Mouse (Mus musculus): ENCODE results near the gene Nfix. TPM values are rescaled to one million over a fixed set of nuclear protein-coding genes. Genes with fewer than 3 reads are reported as not detected.

Nfix gene
- total RNA-seq, 1 experiment, result 0.89 TPM

GRCm38 (mm10) chr8:84757501-84757900 is 42.6 kb downstream of the Nfix start:
- H3K9ac ChIP-seq (ENCODE audit: insufficient read depth, low read depth, low read length, poor library complexity, severe bottlenecking), result no peak overlapping the region
- DNase-seq (ENCODE audit: low read depth, low spot score), result no peak
- TF ChIP-seq ZC3H11A (IDR thresholded peaks at IDR 0.05; ENCODE audit: borderline replicate concordance, low read depth, low read length) (no peak), CHD2 (IDR thresholded peaks at IDR 0.05; ENCODE audit: low read depth, low read length) (no peak), MAFK (IDR thresholded peaks at IDR 0.05; ENCODE audit: insufficient read depth, low read depth, low read length) (no peak), ZNF384 (IDR thresholded peaks at IDR 0.05; ENCODE audit: low read depth, low read length) (no peak), HCFC1 (IDR thresholded peaks at IDR 0.05; ENCODE audit: borderline replicate concordance, insufficient read depth, low read length) (no peak)
- in situ Hi-C loops (cut with MboI; ENCODE audit: low sequenced_read_pairs in 2 of 2, unreplicated experiment in 2 of 2), result no loop called here
- no peaks in the 10 kb centered on the region for H3K9me3 ChIP-seq (ENCODE audit: control insufficient read depth, insufficient read depth, low read depth, low read length)
- H3K27ac ChIP-seq (ENCODE audit: insufficient read depth, low read depth, low read length, poor library complexity, severe bottlenecking), result no peak overlapping the region
- H3K4me1 ChIP-seq (ENCODE audit: control insufficient read depth in 2 of 2, insufficient read depth in 2 of 2, low read length in 2 of 2, poor library complexity in 1 of 2), result no peaks in the 10 kb centered on the region
- H3K4me3 ChIP-seq (ENCODE audit: insufficient read depth in 1 of 2, low read depth in 1 of 2, low read length in 2 of 2, poor library complexity in 1 of 2, severe bottlenecking in 1 of 2), result no peak overlapping the region
- no peaks in the 10 kb centered on the region for H3K36me3 ChIP-seq (ENCODE audit: control insufficient read depth, insufficient read depth, low read length, poor library complexity, severe bottlenecking)

GRCm38 (mm10) chr8:84752734-84753582 is 47.2 kb downstream of the Nfix start:
- no peak for DNase-seq (ENCODE audit: low read depth, low spot score)

GRCm38 (mm10) chr8:84749519-84749918 is 50.6 kb downstream of the Nfix start:
- DNase-seq (ENCODE audit: low read depth, low spot score), result no peak
- H3K9ac ChIP-seq (ENCODE audit: insufficient read depth, low read depth, low read length, poor library complexity, severe bottlenecking), result no peak overlapping the region
- peaks cover 0 to 5% of the 10 kb centered on the region in 2 experiments; a peak in 1 of 4 replicates for H3K4me1 ChIP-seq (ENCODE audit: control insufficient read depth in 2 of 2, insufficient read depth in 2 of 2, low read length in 2 of 2, poor library complexity in 1 of 2)
- H3K36me3 ChIP-seq (ENCODE audit: control insufficient read depth, insufficient read depth, low read length, poor library complexity, severe bottlenecking), result no peaks in the 10 kb centered on the region
- no peak overlapping the region for H3K27ac ChIP-seq (ENCODE audit: insufficient read depth, low read depth, low read length, poor library complexity, severe bottlenecking)
- in situ Hi-C loops (cut with MboI; ENCODE audit: low sequenced_read_pairs in 2 of 2, unreplicated experiment in 2 of 2), result no loop called here
- H3K9me3 ChIP-seq (ENCODE audit: control insufficient read depth, insufficient read depth, low read depth, low read length), result no peaks in the 10 kb centered on the region
- no peak overlapping the region for H3K4me3 ChIP-seq (ENCODE audit: insufficient read depth in 1 of 2, low read depth in 1 of 2, low read length in 2 of 2, poor library complexity in 1 of 2, severe bottlenecking in 1 of 2)
- no peak for TF ChIP-seq MAFK (IDR thresholded peaks at IDR 0.05; ENCODE audit: insufficient read depth, low read depth, low read length)

More at GRCm38 (mm10) chr8:84752734-84753582, 47.2 kb downstream of the Nfix start:
- no peaks in the 10 kb centered on the region for H3K4me1 ChIP-seq (ENCODE audit: control insufficient read depth in 2 of 2, insufficient read depth in 2 of 2, low read length in 2 of 2, poor library complexity in 1 of 2)
- H3K4me3 ChIP-seq (ENCODE audit: insufficient read depth in 1 of 2, low read depth in 1 of 2, low read length in 2 of 2, poor library complexity in 1 of 2, severe bottlenecking in 1 of 2), result no peak overlapping the region
- H3K27ac ChIP-seq (ENCODE audit: insufficient read depth, low read depth, low read length, poor library complexity, severe bottlenecking), result no peak overlapping the region
- no peak overlapping the region for H3K9ac ChIP-seq (ENCODE audit: insufficient read depth, low read depth, low read length, poor library complexity, severe bottlenecking)
- H3K36me3 ChIP-seq (ENCODE audit: control insufficient read depth, insufficient read depth, low read length, poor library complexity, severe bottlenecking), result no peaks in the 10 kb centered on the region
- in situ Hi-C loops (cut with MboI; ENCODE audit: low sequenced_read_pairs in 2 of 2, unreplicated experiment in 2 of 2), result no loop called here
- TF ChIP-seq MAFK (IDR thresholded peaks at IDR 0.05; ENCODE audit: insufficient read depth, low read depth, low read length), result no peak
- no peaks in the 10 kb centered on the region for H3K9me3 ChIP-seq (ENCODE audit: control insufficient read depth, insufficient read depth, low read depth, low read length)

- Histone ChIP-seq H3K27ac (ENCODE audit: insufficient read depth, low read depth, low read length, poor library complexity, severe bottlenecking) (no peak overlapping the region), H3K36me3 (ENCODE audit: control insufficient read depth, insufficient read depth, low read length, poor library complexity, severe bottlenecking) (no peaks in the 10 kb centered on the region), H3K4me1 (ENCODE audit: control insufficient read depth in 2 of 2, insufficient read depth in 2 of 2, low read length in 2 of 2, poor library complexity in 1 of 2) (peaks cover 1 to 13% of the 10 kb centered on the region in 2 experiments; a peak in 1 of 4 replicates), H3K4me3 (ENCODE audit: insufficient read depth in 1 of 2, low read depth in 1 of 2, low read length in 2 of 2, poor library complexity in 1 of 2, severe bottlenecking in 1 of 2) (no peak overlapping the region), H3K9ac (ENCODE audit: insufficient read depth, low read depth, low read length, poor library complexity, severe bottlenecking) (no peak overlapping the region), H3K9me3 (ENCODE audit: control insufficient read depth, insufficient read depth, low read depth, low read length) (no peaks in the 10 kb centered on the region)
- in situ Hi-C loops (cut with MboI; ENCODE audit: low sequenced_read_pairs in 2 of 2, unreplicated experiment in 2 of 2), result no loop called here
- no peak for DNase-seq (ENCODE audit: low read depth, low spot score)
- TF ChIP-seq MAFK (IDR thresholded peaks at IDR 0.05; ENCODE audit: insufficient read depth, low read depth, low read length), result no peak
- no peak for TF ChIP-seq CHD2 (IDR thresholded peaks at IDR 0.05; ENCODE audit: low read depth, low read length)
- no peak for TF ChIP-seq HCFC1 (IDR thresholded peaks at IDR 0.05; ENCODE audit: borderline replicate concordance, insufficient read depth, low read length)
- TF ChIP-seq ZNF384 (IDR thresholded peaks at IDR 0.05; ENCODE audit: low read depth, low read length), result no peak
- no peak for TF ChIP-seq ZC3H11A (IDR thresholded peaks at IDR 0.05; ENCODE audit: borderline replicate concordance, low read depth, low read length)
Observed at GRCm38 (mm10) chr8:84745032-84745925, 54.9 kb downstream of the Nfix start.

Measured in ES-E14 (cell line).